Mouse (Mus musculus): ENCODE data around the gene Lbh.

GRCm38 (mm10) chr17:72934146-72934545 is 16.0 kb downstream of the Lbh start:
- no peak for TF ChIP-seq GATA1 (IDR thresholded peaks at IDR 0.05; ENCODE audit: low read length)
- TF ChIP-seq TAL1 (IDR thresholded peaks at IDR 0.05; ENCODE audit: low read length) = no peak

Data from erythroblast, embryonic 14.5 days (primary cell).